Mouse (Mus musculus) forebrain, embryonic 11.5 days (tissue): ENCODE measurements at regions not wholly inside any gene's neighbourhood (a gene's known extent, or its start where the extent isn't known, plus 50 kb on each side); places are given as distances from the start of the nearest gene placed in this dataset.

ENCODE experiments used
- ATAC-seq: fragments of 200-750 bp; cut with Nextera tagmentation; replicated peaks from 2 replicates; pipeline ENCODE4 v1.8.0; 2017; ENCODE audit warnings: moderate TSS enrichment; ENCODE audit not compliant: low FRiP score
- DNase-seq: peaks from one replicate; pipeline ENCODE4 v3.0.0-alpha.2; 2017; ENCODE audit warnings: low spot score
- H3K27ac ChIP-seq: fragments of 300-500 bp; sonication (generic); 2 replicates; pipeline ENCODE4 v1.5.1; 2014; ENCODE audit warnings: low read depth, low read length
- H3K27me3 ChIP-seq: fragments of 300-500 bp; sonication (generic); 2 replicates; pipeline ENCODE4 v1.6.1; 2014; ENCODE audit warnings: mild to moderate bottlenecking, low read length, mixed read lengths; ENCODE audit not compliant: control insufficient read depth, insufficient read depth
- H3K36me3 ChIP-seq: fragments of 300-500 bp; sonication (generic); 2 replicates; pipeline ENCODE4 v1.6.1; 2014; ENCODE audit warnings: mild to moderate bottlenecking, low read length, moderate library complexity, mixed read lengths; ENCODE audit not compliant: control insufficient read depth, insufficient read depth
- H3K4me1 ChIP-seq: fragments of 300-500 bp; sonication (generic); replicated peaks from 2 replicates; pipeline ENCODE4 v1.6.1; 2014; ENCODE audit warnings: low read length, mixed read lengths; ENCODE audit not compliant: control insufficient read depth, insufficient read depth
- H3K4me2 ChIP-seq: fragments of 300-500 bp; sonication (generic); 2 replicates; pipeline ENCODE4 v1.6.1; 2014; ENCODE audit warnings: low read depth, mild to moderate bottlenecking, low read length, moderate library complexity, mixed read lengths; ENCODE audit not compliant: severe bottlenecking
- H3K4me3 ChIP-seq: fragments of 300-500 bp; sonication (generic); 2 replicates; pipeline ENCODE4 v1.5.1; 2014; ENCODE audit warnings: low read depth, low read length
- H3K9ac ChIP-seq: fragments of 300-500 bp; sonication (generic); 2 replicates; pipeline ENCODE4 v1.6.1; 2014; ENCODE audit warnings: low read length
- H3K9me3 ChIP-seq: fragments of 300-500 bp; sonication (generic); 2 replicates; pipeline ENCODE4 v1.6.1; 2016; ENCODE audit warnings: low read length, mixed read lengths; ENCODE audit not compliant: control insufficient read depth
- WGBS: fragments of 180-500 bp; shearing (Covaris S2); extraction: QIAGEN DNeasy Blood & Tissue Kit; methylation state at CpG from one replicate; pipeline ENCODE4 v1.1.7; 2014; 5-methylcytosine and 5-hydroxymethylcytosine counted together

- Histone ChIP-seq H3K9ac (no peak overlapping the region), H3K36me3 (no peaks in the 10 kb centered on the region), H3K9me3 (no peaks in the 10 kb centered on the region), H3K27ac (no peak overlapping the region), H3K4me1 (no peaks in the 10 kb centered on the region), H3K4me3 (no peak overlapping the region), H3K27me3 (no peaks in the 10 kb centered on the region), H3K4me2 (no peak overlapping the region)
- ATAC-seq (no peak), DNase-seq (no peak)
- WGBS: 38% methylated on average over 10 of the region's 10 CpGs
These were observed 123.0 kb upstream of the Ap5m1 start for GRCm38 (mm10) chr14:48942882-48943281.

GRCm38 (mm10) chr14:48930886-48931285 lies 135.0 kb upstream of the Ap5m1 start:
- 93% methylated on average over 9 of the region's 9 CpGs for WGBS
- DNase-seq: no peak
- H3K4me3 ChIP-seq: no peak overlapping the region

GRCm38 (mm10) chr14:48925870-48926269 lies 140.0 kb upstream of the Ap5m1 start:
- Histone ChIP-seq H3K4me2 (no peak overlapping the region), H3K9ac (no peak overlapping the region), H3K36me3 (no peaks in the 10 kb centered on the region), H3K27me3 (no peaks in the 10 kb centered on the region), H3K4me3 (no peak overlapping the region), H3K9me3 (no peaks in the 10 kb centered on the region), H3K4me1 (no peaks in the 10 kb centered on the region), H3K27ac (no peak overlapping the region)
- ATAC-seq (no peak), DNase-seq (no peak)
- WGBS: 78% methylated on average over 1 of the region's 1 CpGs

More at GRCm38 (mm10) chr14:48930886-48931285, 135.0 kb upstream of the Ap5m1 start:
- H3K9me3 ChIP-seq: no peaks in the 10 kb centered on the region
- H3K4me2 ChIP-seq: no peak overlapping the region
- no peaks in the 10 kb centered on the region for H3K27me3 ChIP-seq
- no peak overlapping the region for H3K27ac ChIP-seq
- no peaks in the 10 kb centered on the region for H3K4me1 ChIP-seq
- H3K36me3 ChIP-seq: no peaks in the 10 kb centered on the region
- ATAC-seq: no peak
- no peak overlapping the region for H3K9ac ChIP-seq

GRCm38 (mm10) chr14:48909420-48909819 lies 156.5 kb upstream of the Ap5m1 start:
- WGBS: 90% methylated on average over 13 of the region's 13 CpGs
- DNase-seq (no peak), ATAC-seq (no peak)
- Histone ChIP-seq H3K4me1 (0 out of 2 replicates have a peak, but pooled peaks cover 4% of the 10 kb centered on the region), H3K9me3 (no peaks in the 10 kb centered on the region), H3K4me2 (no peak overlapping the region), H3K36me3 (no peaks in the 10 kb centered on the region), H3K27ac (no peak overlapping the region), H3K4me3 (no peak overlapping the region), H3K27me3 (no peaks in the 10 kb centered on the region), H3K9ac (no peak overlapping the region)

GRCm38 (mm10) chr14:48907991-48908698 lies 157.8 kb upstream of the Ap5m1 start:
- no peak overlapping the region for H3K27ac ChIP-seq

GRCm38 (mm10) chr14:48907403-48907973 lies 158.4 kb upstream of the Ap5m1 start:
- ATAC-seq (0 out of 2 replicates have a peak, but pooled peaks have one; percentile 30), DNase-seq (no peak)
- H3K27me3 ChIP-seq: no peaks in the 10 kb centered on the region

More at GRCm38 (mm10) chr14:48907991-48908698, 157.8 kb upstream of the Ap5m1 start:
- Histone ChIP-seq H3K27me3 (no peaks in the 10 kb centered on the region), H3K36me3 (no peaks in the 10 kb centered on the region), H3K9me3 (no peaks in the 10 kb centered on the region), H3K4me2 (no peak overlapping the region), H3K4me1 (0 out of 2 replicates have a peak, but pooled peaks cover 4% of the 10 kb centered on the region), H3K4me3 (no peak overlapping the region), H3K9ac (no peak overlapping the region)
- ATAC-seq (no peak), DNase-seq (no peak)
- WGBS: 53% methylated on average over 14 of the region's 14 CpGs

GRCm38 (mm10) chr14:48906956-48907355 lies 158.9 kb upstream of the Ap5m1 start:
- Histone ChIP-seq H3K9ac (no peak overlapping the region), H3K27ac (no peak overlapping the region), H3K4me3 (no peak overlapping the region), H3K9me3 (no peaks in the 10 kb centered on the region), H3K36me3 (no peaks in the 10 kb centered on the region), H3K4me1 (0 out of 2 replicates have a peak, but pooled peaks cover 4% of the 10 kb centered on the region), H3K27me3 (no peaks in the 10 kb centered on the region), H3K4me2 (no peak overlapping the region)
- 96% methylated on average over 1 of the region's 1 CpGs for WGBS
- ATAC-seq (no peak), DNase-seq (no peak)

More at GRCm38 (mm10) chr14:48907403-48907973, 158.4 kb upstream of the Ap5m1 start:
- Histone ChIP-seq H3K27ac (no peak overlapping the region), H3K4me2 (no peak overlapping the region), H3K36me3 (no peaks in the 10 kb centered on the region), H3K9ac (no peak overlapping the region), H3K9me3 (no peaks in the 10 kb centered on the region), H3K4me3 (no peak overlapping the region), H3K4me1 (0 out of 2 replicates have a peak, but pooled peaks cover 4% of the 10 kb centered on the region)
- WGBS: 75% methylated on average over 6 of the region's 6 CpGs

- Histone ChIP-seq H3K4me2 (no peak overlapping the region), H3K27me3 (no peaks in the 10 kb centered on the region), H3K4me1 (0 out of 2 replicates have a peak, but pooled peaks cover 4% of the 10 kb centered on the region), H3K27ac (no peak overlapping the region), H3K9me3 (no peaks in the 10 kb centered on the region), H3K9ac (no peak overlapping the region), H3K36me3 (no peaks in the 10 kb centered on the region), H3K4me3 (no peak overlapping the region)
- DNase-seq: no peak
- no peak for ATAC-seq
- WGBS: 80% methylated on average over 1 of the region's 1 CpGs
These were observed 161.3 kb upstream of the Ap5m1 start for GRCm38 (mm10) chr14:48904576-48904975.
